Mouse (Mus musculus): ENCODE measurements around the gene Evl.

- TF ChIP-seq CTCF (IDR thresholded peaks at IDR 0.05; ENCODE audit: low read depth): no peak
- TF ChIP-seq EP300 (IDR thresholded peaks at IDR 0.05; ENCODE audit: low read depth): no peak
Observed at GRCm38 (mm10) chr12:108673546-108673945, 119.0 kb downstream of the Evl start.
